Mouse (Mus musculus): ENCODE measurements around the gene Bmp7.

- no peak for TF ChIP-seq CTCF (IDR thresholded peaks at IDR 0.05)
- no peak for TF ChIP-seq EP300 (IDR thresholded peaks at IDR 0.05)
Measured at GRCm38 (mm10) chr2:172976661-172977238, 36.6 kb upstream of the Bmp7 start.

All from lung, postnatal 0 days (tissue).